Comparison of ENCODE assay signal across 25 mouse cellular contexts in the genomic region with DNA sequence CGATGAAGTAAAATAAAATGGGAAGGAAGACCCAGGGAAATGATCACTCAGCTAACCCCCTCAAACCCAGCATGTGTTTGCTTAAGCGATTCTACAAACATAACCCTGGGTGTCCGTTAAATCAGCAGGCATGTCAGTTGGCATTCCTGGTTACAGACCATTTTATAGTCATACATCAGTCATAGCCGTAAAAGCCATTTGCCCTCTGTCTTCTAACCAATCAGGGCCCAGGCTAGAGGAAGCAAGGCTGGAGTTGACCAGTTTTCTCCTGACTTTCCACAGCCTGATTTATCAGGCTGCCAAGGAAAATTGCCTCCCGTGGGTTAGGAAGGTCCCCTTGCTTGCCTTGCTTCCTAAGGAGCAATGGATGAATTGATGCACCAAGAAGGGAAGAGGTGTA.
"Had no signal": no experiment of that assay in that cellular context is flagged by ENCODE, and none has a peak within 500 bp of the region (broad histone marks: within the 10 kb centered on the region; RNA-seq: fewer than 3 reads in every experiment).

No protein-coding gene starts in this region.

- H3K36me3 ChIP-seq: heart, embryonic 10.5 days; heart, embryonic 12.5 days; hindbrain, embryonic 10.5 days; hindbrain, embryonic 12.5 days; hindbrain, embryonic 15.5 days; limb, embryonic 10.5 days; limb, embryonic 12.5 days; liver, embryonic 13.5 days; liver, embryonic 15.5 days had no signal

- H3K4me3 ChIP-seq: heart, embryonic 10.5 days; heart, embryonic 12.5 days; hindbrain, embryonic 10.5 days; hindbrain, embryonic 12.5 days; hindbrain, embryonic 15.5 days; limb, embryonic 10.5 days; limb, embryonic 12.5 days; liver, embryonic 13.5 days; liver, embryonic 15.5 days had no signal

- H3K4me1 ChIP-seq: liver, embryonic 15.5 days had no signal

- DNase-seq: forebrain, postnatal 0 days; gastrocnemius, postnatal 14 days; gastrocnemius, postnatal 36 days; heart, adult 18-20 months; heart, postnatal 10 days; heart, postnatal 4 days; kidney, adult 18-20 months; kidney, postnatal 14 days; kidney, postnatal 36 days; layer of hippocampus, adult 9-11 months; layer of hippocampus, postnatal 36 days; liver; liver, embryonic 13.5 days; liver, postnatal 0 days had no signal

- H3K4me2 ChIP-seq: heart, embryonic 12.5 days; hindbrain, embryonic 12.5 days; hindbrain, embryonic 15.5 days; limb, embryonic 12.5 days; liver, embryonic 11.5 days; liver, embryonic 13.5 days; liver, embryonic 15.5 days had no signal

- ATAC-seq: forebrain, postnatal 0 days; hindbrain, postnatal 0 days; intestine, embryonic 16.5 days; liver, postnatal 0 days had no signal

- H3K27me3 ChIP-seq: heart, embryonic 12.5 days; hindbrain, embryonic 12.5 days; hindbrain, embryonic 15.5 days; limb, embryonic 12.5 days; liver, embryonic 13.5 days; liver, embryonic 15.5 days had no signal

- H3K9ac ChIP-seq: forebrain, postnatal 0 days; heart, embryonic 12.5 days; hindbrain, embryonic 12.5 days; hindbrain, embryonic 15.5 days; limb, embryonic 12.5 days; liver, embryonic 13.5 days; liver, embryonic 15.5 days; liver, postnatal 0 days had no signal

- H3K27ac ChIP-seq: heart, embryonic 10.5 days; hindbrain, embryonic 10.5 days; hindbrain, embryonic 12.5 days; hindbrain, embryonic 15.5 days; hindbrain, postnatal 0 days; limb, embryonic 10.5 days; limb, embryonic 12.5 days; liver, embryonic 13.5 days; liver, embryonic 15.5 days had no signal

- H3K9me3 ChIP-seq: heart, embryonic 10.5 days; heart, embryonic 12.5 days; hindbrain, embryonic 10.5 days; hindbrain, embryonic 12.5 days; hindbrain, embryonic 15.5 days; limb, embryonic 10.5 days; limb, embryonic 12.5 days; liver, embryonic 13.5 days; liver, embryonic 15.5 days had no signal
